Mouse (Mus musculus) liver, embryonic 14.5 days (tissue): ENCODE results near the gene Heph. TPM values are rescaled to one million over a fixed set of nuclear protein-coding genes. Genes with fewer than 3 reads are reported as not detected.
"Not testable (repeated sequence)": the region's sequence is repeated elsewhere in the genome, so short reads cannot be mapped to it uniquely, and the experiment has no call there.

ENCODE experiments used
- ATAC-seq: fragments of 200-750 bp; cut with Nextera tagmentation; 2 replicates; pipeline ENCODE4 v1.8.0; 2017; ENCODE audit warnings: moderate number of reproducible peaks, mild to moderate bottlenecking, moderate library complexity; ENCODE audit not compliant: insufficient read depth
- DNase-seq, 3 experiments: peaks; one replicate each; pipeline ENCODE4 v3.0.0-alpha.2; 2012 to 2013; ENCODE audit warnings: low read depth in 3 of 3, low spot score in 3 of 3
- H3K27ac ChIP-seq: fragments of 300-500 bp; sonication (generic); 2 replicates; pipeline ENCODE4 v1.5.1; 2014; ENCODE audit warnings: moderate library complexity, mild to moderate bottlenecking, control low read depth, inconsistent platforms
- H3K27me3 ChIP-seq: fragments of 300-500 bp; sonication (generic); 2 replicates; pipeline ENCODE4 v1.6.1; 2014; ENCODE audit warnings: mild to moderate bottlenecking, low read length, moderate library complexity; ENCODE audit not compliant: control insufficient read depth, insufficient read depth
- H3K36me3 ChIP-seq: fragments of 300-500 bp; sonication (generic); replicated peaks from 2 replicates; pipeline ENCODE4 v1.6.1; 2014; ENCODE audit warnings: low read depth; ENCODE audit not compliant: control insufficient read depth, insufficient read depth
- H3K4me1 ChIP-seq, 2 experiments: fragments of 200-500 bp in 1 of 2; fragments of 300-500 bp in 1 of 2; sonication (generic) in 1 of 2; replicated peaks; 2 replicates each; pipeline ENCODE4 v1.6.1; 2012 to 2014; ENCODE audit warnings: antibody characterized with exemption in 1 of 2, inconsistent platforms in 1 of 2, low read length in 1 of 2; ENCODE audit not compliant: control insufficient read depth in 2 of 2, insufficient read depth in 2 of 2
- H3K4me2 ChIP-seq: fragments of 300-500 bp; sonication (generic); 2 replicates; pipeline ENCODE4 v1.6.1; 2014; ENCODE audit warnings: low read depth, mild to moderate bottlenecking, control low read depth, moderate library complexity
- H3K4me3 ChIP-seq, 2 experiments: fragments of 200-500 bp in 1 of 2; fragments of 300-500 bp in 1 of 2; sonication (generic) in 1 of 2; 2 replicates each; pipeline ENCODE4 v1.5.1; 2012 to 2014; ENCODE audit warnings: low read depth in 2 of 2, low read length in 2 of 2, mild to moderate bottlenecking in 2 of 2, control low read depth in 1 of 2, inconsistent platforms in 1 of 2, moderate library complexity in 1 of 2; ENCODE audit not compliant: insufficient read depth in 1 of 2
- H3K9ac ChIP-seq: fragments of 300-500 bp; sonication (generic); replicated peaks from 2 replicates; pipeline ENCODE4 v1.6.1; 2014; ENCODE audit warnings: mild to moderate bottlenecking, control low read depth, moderate library complexity
- H3K9me3 ChIP-seq: fragments of 300-500 bp; sonication (generic); 2 replicates; pipeline ENCODE4 v1.6.1; 2016; ENCODE audit warnings: low read length, mixed read lengths; ENCODE audit not compliant: control insufficient read depth
- CTCF ChIP-seq: IDR thresholded peaks from 2 replicates; pipeline ENCODE4 v1.5.1; 2016; ENCODE audit warnings: antibody characterized with exemption, low read depth, control low read depth
- EP300 ChIP-seq: IDR thresholded peaks from 2 replicates; pipeline ENCODE4 v1.6.1; 2016; ENCODE audit warnings: antibody characterized with exemption, low read depth
- WGBS: fragments of 180-500 bp; shearing (Covaris S2); extraction: QIAGEN DNeasy Blood & Tissue Kit; methylation state at CpG from one replicate; pipeline ENCODE4 v1.1.7; 2014; ENCODE audit not compliant: insufficient replicate concordance; 5-methylcytosine and 5-hydroxymethylcytosine counted together
- polyA plus RNA-seq, 2 experiments: library from polyadenylated mRNA; depleted of rRNA in 1 of 2; stranded (reverse) in 1 of 2; unstranded in 1 of 2; fragments of >200 nt; fragmentation: Nextera tagmentation in 1 of 2; extraction: Ambion mirVana in 1 of 2; gene quantifications; 2 replicates each; pipeline versions ENCODE4 v1.2.1 to v1.2.3; 2012 to 2014

Gene Heph
- polyA plus RNA-seq (2012; rRNA removed) (0.40 and 0.63 TPM in 2 replicates), polyA plus RNA-seq (2014; fragmentation: Nextera tagmentation; extraction: Ambion mirVana) (0.66 and 1.2 TPM in 2 replicates)

- H3K27me3 ChIP-seq, result no peaks in the 10 kb centered on the region
- no peak within 1 kb of the TSS for H3K4me3 ChIP-seq
- H3K4me1 ChIP-seq, result 0 out of 4 replicates have a peak, but pooled peaks cover 0 to 1% of the 10 kb centered on the region in 2 experiments
- no peak within 1 kb of the TSS for H3K9ac ChIP-seq
- no peak for TF ChIP-seq EP300
- no peak for TF ChIP-seq CTCF
- DNase-seq (no peak), ATAC-seq (no peak)
- no peak within 1 kb of the TSS for H3K4me2 ChIP-seq
- 58% methylated on average over 2 of the region's 2 CpGs for WGBS
- no peaks in the 10 kb centered on the region for H3K9me3 ChIP-seq
- H3K27ac ChIP-seq, result no peak within 1 kb of the TSS
- H3K36me3 ChIP-seq, result no peaks in the 10 kb centered on the region
These were observed at the start of gene Heph for GRCm38 (mm10) chrX:96455149-96455548. Gene Heph (plus strand): TSS chrX:96455359.

- not testable (repeated sequence) for H3K27ac ChIP-seq, DNase-seq, H3K36me3 ChIP-seq, H3K9me3 ChIP-seq, H3K9ac ChIP-seq, ATAC-seq, H3K4me2 ChIP-seq, H3K4me1 ChIP-seq, H3K27me3 ChIP-seq, H3K4me3 ChIP-seq
- 55% methylated on average over 4 of the region's 4 CpGs for WGBS
These were observed 39.8 kb upstream of the Heph start for GRCm38 (mm10) chrX:96415351-96415750.

GRCm38 (mm10) chrX:96416970-96417369 lies 38.2 kb upstream of the Heph start:
- Histone ChIP-seq H3K9ac (no peak overlapping the region), H3K4me1 (no peaks in the 10 kb centered on the region), H3K4me2 (no peak overlapping the region), H3K27me3 (no peaks in the 10 kb centered on the region), H3K9me3 (no peaks in the 10 kb centered on the region), H3K27ac (no peak overlapping the region), H3K36me3 (no peaks in the 10 kb centered on the region), H3K4me3 (no peak overlapping the region)
- DNase-seq (no peak), ATAC-seq (no peak)
- TF ChIP-seq CTCF (no peak), EP300 (no peak)
- WGBS, result 50% methylated on average over 1 of the region's 1 CpGs

- ATAC-seq (peak; percentile 52; the same call in 1 of the 2 replicates), DNase-seq (no peak)
- Histone ChIP-seq H3K4me2 (no peak overlapping the region), H3K27me3 (no peaks in the 10 kb centered on the region), H3K9me3 (no peaks in the 10 kb centered on the region), H3K9ac (no peak overlapping the region), H3K4me1 (no peaks in the 10 kb centered on the region), H3K36me3 (no peaks in the 10 kb centered on the region), H3K27ac (no peak overlapping the region), H3K4me3 (no peak overlapping the region)
- WGBS, result 29% methylated on average over 1 of the region's 1 CpGs
- TF ChIP-seq EP300 (no peak), CTCF (no peak)
These were observed 37.4 kb upstream of the Heph start for GRCm38 (mm10) chrX:96417733-96418132.

GRCm38 (mm10) chrX:96419383-96419782 lies 35.8 kb upstream of the Heph start:
- TF ChIP-seq EP300 (no peak), CTCF (no peak)
- peak; percentile 48; the same call in 1 of the 2 replicates for ATAC-seq

More at GRCm38 (mm10) chrX:96419383-96419782, 35.8 kb upstream of the Heph start:
- no peak overlapping the region for H3K4me3 ChIP-seq
- H3K27ac ChIP-seq, result no peak overlapping the region
- H3K4me2 ChIP-seq, result no peak overlapping the region
- no peak overlapping the region for H3K9ac ChIP-seq
- no peaks in the 10 kb centered on the region for H3K36me3 ChIP-seq
- DNase-seq, result no peak
- H3K4me1 ChIP-seq, result no peaks in the 10 kb centered on the region
- H3K9me3 ChIP-seq, result no peaks in the 10 kb centered on the region
- no peaks in the 10 kb centered on the region for H3K27me3 ChIP-seq
